Mouse (Mus musculus): ENCODE measurements around the gene Pacs1.

- TF ChIP-seq POLR2A (IDR thresholded peaks at IDR 0.05; ENCODE audit: low read depth, low read length) (peak; percentile 80), CTCF (IDR thresholded peaks at IDR 0.05; ENCODE audit: borderline replicate concordance, insufficient read depth, low read length) (no peak)
Measured at GRCm38 (mm10) chr19:5272801-5273733, at the start of gene Pacs1.

All from embryonic fibroblast, embryonic 13.5 days (primary cell).